In the genomic region with DNA sequence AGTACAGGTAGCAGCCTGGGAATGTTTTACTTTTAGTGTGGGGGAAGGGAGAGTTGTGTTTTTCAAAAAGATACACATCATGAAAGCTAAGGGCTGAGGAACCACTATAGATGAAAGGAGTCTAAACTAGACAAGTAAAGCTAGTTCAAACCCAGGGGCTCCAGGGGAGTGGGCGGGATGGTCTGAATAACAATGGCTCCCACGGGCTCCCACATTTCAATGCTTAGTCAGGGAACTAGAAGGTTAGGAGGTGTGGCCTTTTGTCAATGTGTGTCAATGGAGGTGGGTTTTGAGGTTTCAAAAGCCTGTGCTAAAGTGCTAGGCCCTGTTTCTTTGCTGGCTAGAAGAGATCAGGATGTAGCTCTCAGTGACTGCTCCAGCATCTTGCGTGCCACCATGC, we compare ENCODE assay signal across 26 mouse cellular contexts. TPM values are rescaled to one million over a fixed set of nuclear protein-coding genes. Genes with fewer than 3 reads are reported as not detected.
DNase-seq lines count a peak whose midpoint lies in the region; ATAC-seq and TF ChIP-seq lines count a peak whose summit lies in the region.
"Had no signal": no experiment of that assay in that cellular context is flagged by ENCODE, and none has a peak within 500 bp of the region (broad histone marks: within the 10 kb centered on the region; RNA-seq: fewer than 3 reads in every experiment).

No protein-coding gene starts in this region.

- H3K4me1 ChIP-seq in heart, embryonic 10.5 days = no peaks in the 10 kb centered on the region
- peaks cover 6 to 10% of the 10 kb centered on the region in 2 experiments for H3K4me1 ChIP-seq in ES-E14 (ENCODE audit: control insufficient read depth in 2 of 2, insufficient read depth in 2 of 2, low read length in 2 of 2, poor library complexity in 1 of 2)
- H3K4me1 ChIP-seq in kidney, embryonic 15.5 days = no peaks in the 10 kb centered on the region
- H3K4me1 ChIP-seq: embryonic facial prominence, embryonic 10.5 days; embryonic facial prominence, embryonic 12.5 days; forebrain, embryonic 12.5 days had no signal

- no peak overlapping the region for H3K4me2 ChIP-seq in kidney, embryonic 15.5 days
- H3K4me2 ChIP-seq: embryonic facial prominence, embryonic 12.5 days; forebrain, embryonic 12.5 days had no signal

- H3K27me3 ChIP-seq in heart, embryonic 10.5 days (ENCODE audit: insufficient read depth, poor library complexity, severe bottlenecking) = no peaks in the 10 kb centered on the region
- H3K27me3 ChIP-seq in kidney, embryonic 15.5 days = no peaks in the 10 kb centered on the region
- H3K27me3 ChIP-seq: CH12.LX; embryonic facial prominence, embryonic 12.5 days; forebrain, embryonic 12.5 days had no signal

- H3K9me3 ChIP-seq in heart, embryonic 10.5 days = no peaks in the 10 kb centered on the region
- no peaks in the 10 kb centered on the region for H3K9me3 ChIP-seq in ES-E14 (ENCODE audit: control insufficient read depth, insufficient read depth, low read depth, low read length)
- no peaks in the 10 kb centered on the region for H3K9me3 ChIP-seq in kidney, embryonic 15.5 days (replicated peaks)
- H3K9me3 ChIP-seq: embryonic facial prominence, embryonic 10.5 days; embryonic facial prominence, embryonic 12.5 days; forebrain, embryonic 10.5 days; forebrain, embryonic 12.5 days had no signal

- peak; percentile 68 for DNase-seq in heart, adult 11 months
- DNase-seq in heart, embryonic 10.5 days (ENCODE audit: low spot score) = no peak
- DNase-seq in ES-E14 (ENCODE audit: low read depth, low spot score) (peak; percentile 24), WW6 (ENCODE audit: low read depth, low spot score) (peak; percentile 54)
- no peak for DNase-seq in kidney, postnatal 36 days
- DNase-seq in layer of hippocampus, adult 11-12 months (ENCODE audit: low spot score) = no peak
- DNase-seq: adrenal gland, adult 2 months; adrenal gland, postnatal 10 days; adrenal gland, postnatal 25 days; B cell, adult 2 months; cerebellum, adult 11 months; cerebellum, adult 18-20 months; cerebellum, adult 9-10 months; cerebellum, postnatal 10 days; cerebellum, postnatal 25 days had no signal

- no peak overlapping the region for H3K4me3 ChIP-seq in heart, embryonic 10.5 days
- H3K4me3 ChIP-seq in ES-E14 (ENCODE audit: insufficient read depth in 1 of 2, low read depth in 1 of 2, low read length in 2 of 2, poor library complexity in 1 of 2, severe bottlenecking in 1 of 2) = no peak overlapping the region
- H3K4me3 ChIP-seq in kidney, embryonic 15.5 days (replicated peaks) = no peak overlapping the region
- H3K4me3 ChIP-seq: embryonic facial prominence, embryonic 10.5 days; embryonic facial prominence, embryonic 12.5 days; erythroblast, embryonic 14.5 days; forebrain, embryonic 10.5 days; forebrain, embryonic 12.5 days had no signal

- no peak overlapping the region for H3K9ac ChIP-seq in ES-E14 (ENCODE audit: insufficient read depth, low read depth, low read length, poor library complexity, severe bottlenecking)
- no peak overlapping the region for H3K9ac ChIP-seq in kidney, embryonic 15.5 days
- H3K9ac ChIP-seq: embryonic facial prominence, embryonic 12.5 days; forebrain, embryonic 12.5 days had no signal

- 87% methylated on average over 3 of the region's 3 CpGs for WGBS in heart, embryonic 10.5 days
- 76% methylated on average over 3 of the region's 3 CpGs for WGBS in kidney, embryonic 15.5 days

- H3K27ac ChIP-seq in heart, embryonic 10.5 days = no peak overlapping the region
- H3K27ac ChIP-seq in ES-E14 (ENCODE audit: insufficient read depth, low read depth, low read length, poor library complexity, severe bottlenecking) = no peak overlapping the region
- H3K27ac ChIP-seq in kidney, embryonic 15.5 days = no peak overlapping the region
- H3K27ac ChIP-seq: embryonic facial prominence, embryonic 10.5 days; embryonic facial prominence, embryonic 12.5 days; forebrain, embryonic 10.5 days; forebrain, embryonic 12.5 days had no signal

- peaks cover 87% of the 10 kb centered on the region for H3K36me3 ChIP-seq in heart, embryonic 10.5 days
- peaks cover 8% of the 10 kb centered on the region; the same call in 1 of the 2 replicates for H3K36me3 ChIP-seq in ES-E14 (ENCODE audit: control insufficient read depth, insufficient read depth, low read length, poor library complexity, severe bottlenecking)
- peaks cover 87% of the 10 kb centered on the region for H3K36me3 ChIP-seq in kidney, embryonic 15.5 days

- ATAC-seq in kidney, embryonic 15.5 days (replicated peaks; ENCODE audit: low FRiP score) = no peak
- ATAC-seq: activated CD4-positive, CD25-positive, alpha-beta regulatory T cell, adult 4 months; CD4-positive, CD25-positive, alpha-beta regulatory T cell, adult 4 months; forebrain, embryonic 14.5 days; forebrain, embryonic 16.5 days had no signal

- in situ Hi-C loops in ES-E14 (cut with MboI; ENCODE audit: low sequenced_read_pairs in 2 of 2, unreplicated experiment in 2 of 2) = no loop called here

TF ChIP-seq in ES-E14, 5 proteins besides CTCF, POLR2A, EP300 and RAD21:
- no peak for TF ChIP-seq ZNF384 (IDR thresholded peaks at IDR 0.05; ENCODE audit: low read depth, low read length)
- no peak for TF ChIP-seq HCFC1 (IDR thresholded peaks at IDR 0.05; ENCODE audit: borderline replicate concordance, insufficient read depth, low read length)
- TF ChIP-seq CHD2 (IDR thresholded peaks at IDR 0.05; ENCODE audit: low read depth, low read length) = no peak
- no peak for TF ChIP-seq MAFK (IDR thresholded peaks at IDR 0.05; ENCODE audit: insufficient read depth, low read depth, low read length)
- TF ChIP-seq ZC3H11A (IDR thresholded peaks at IDR 0.05; ENCODE audit: borderline replicate concordance, low read depth, low read length) = no peak

RNA-seq across cellular contexts. Expression of a gene that starts 20.7 kb away (rescaled TPM):
- 68.2 and 75.6 TPM in 2 replicates for polyA plus RNA-seq in heart, embryonic 10.5 days (2016; fragmentation: Nextera tagmentation; extraction: Ambion mirVana)
- 34.0 and 37.7 TPM in 2 replicates for total RNA-seq in ES-E14 (2012; rRNA removed)
- polyA plus RNA-seq in kidney, embryonic 15.5 days (2015; fragmentation: Nextera tagmentation; extraction: Ambion mirVana) = 81.7 and 84.0 TPM in 2 replicates

RNA-seq across cellular contexts. Expression of a gene that starts 20.8 kb away (rescaled TPM):
- 32.9 and 40.8 TPM in 2 replicates for polyA plus RNA-seq in heart, embryonic 10.5 days (2016; fragmentation: Nextera tagmentation; extraction: Ambion mirVana)
- total RNA-seq in ES-E14 (2012; rRNA removed) = 36.2 and 41.5 TPM in 2 replicates
- polyA plus RNA-seq in kidney, embryonic 15.5 days (2015; fragmentation: Nextera tagmentation; extraction: Ambion mirVana) = 46.6 and 50.0 TPM in 2 replicates

Comparison
In these comparisons a context has a peak if more than half of its experiments do, and no peak if none do; other contexts are left out.
1. DNase-seq: peak in heart, adult 11 months (single experiment), ES-E14 (single experiment) and WW6 (single experiment); none in heart, embryonic 10.5 days (single experiment), kidney, postnatal 36 days (0 of 2) and layer of hippocampus, adult 11-12 months (single experiment).